Mouse (Mus musculus) cortical plate, adult 2 months (tissue): ENCODE data around the gene Rcor2. TPM values are rescaled to one million over a fixed set of nuclear protein-coding genes. Genes with fewer than 3 reads are reported as not detected.

ENCODE experiments used
- H3K27ac ChIP-seq: fragments of 200-500 bp; 2 replicates; pipeline ENCODE4 v1.5.1; 2012; ENCODE audit warnings: low read length, control low read depth, inconsistent platforms; ENCODE audit not compliant: insufficient read depth
- H3K4me1 ChIP-seq: fragments of 200-500 bp; 2 replicates; pipeline ENCODE4 v1.6.1; 2011; ENCODE audit warnings: low read length; ENCODE audit not compliant: control insufficient read depth, insufficient read depth
- H3K4me3 ChIP-seq: fragments of 200-500 bp; 2 replicates; pipeline ENCODE4 v1.5.1; 2011; ENCODE audit warnings: mild to moderate bottlenecking, low read length, control low read depth; ENCODE audit not compliant: insufficient read depth
- CTCF ChIP-seq: fragments of 200-500 bp; IDR thresholded peaks from 2 replicates; pipeline ENCODE4 v1.5.1; 2011; ENCODE audit warnings: mild to moderate bottlenecking, control low read depth, low read length; ENCODE audit not compliant: insufficient read depth; ENCODE audit errors: extremely low read depth
- POLR2A ChIP-seq: fragments of 200-500 bp; IDR thresholded peaks from 2 replicates; pipeline ENCODE4 v1.6.1; 2011; ENCODE audit warnings: mild to moderate bottlenecking, low read length, control low read depth; ENCODE audit not compliant: insufficient read depth; ENCODE audit errors: extremely low read depth
- polyA plus RNA-seq: library from polyadenylated mRNA; depleted of rRNA; stranded (reverse); fragments of >200 nt; gene quantifications from 2 replicates; pipeline ENCODE4 v1.2.3, GENCODE M21; 2012

The Rcor2 gene
- polyA plus RNA-seq, 1 experiment, result 18.9 TPM

GRCm38 (mm10) chr19:7262592-7262991 is 4.5 kb upstream of the Rcor2 start:
- Histone ChIP-seq H3K4me3 (no peak overlapping the region), H3K27ac (no peak overlapping the region), H3K4me1 (no peaks in the 10 kb centered on the region; the same call in 1 of the 2 replicates)
- TF ChIP-seq CTCF, result no peak
- no peak for TF ChIP-seq POLR2A

GRCm38 (mm10) chr19:7264088-7264765 is 2.9 kb upstream of the Rcor2 start:
- H3K27ac ChIP-seq, result no peak overlapping the region
- TF ChIP-seq POLR2A (no peak), CTCF (peak; percentile 85)
- H3K4me3 ChIP-seq, result no peak overlapping the region
- no peaks in the 10 kb centered on the region; the same call in 1 of the 2 replicates for H3K4me1 ChIP-seq

DNA sequence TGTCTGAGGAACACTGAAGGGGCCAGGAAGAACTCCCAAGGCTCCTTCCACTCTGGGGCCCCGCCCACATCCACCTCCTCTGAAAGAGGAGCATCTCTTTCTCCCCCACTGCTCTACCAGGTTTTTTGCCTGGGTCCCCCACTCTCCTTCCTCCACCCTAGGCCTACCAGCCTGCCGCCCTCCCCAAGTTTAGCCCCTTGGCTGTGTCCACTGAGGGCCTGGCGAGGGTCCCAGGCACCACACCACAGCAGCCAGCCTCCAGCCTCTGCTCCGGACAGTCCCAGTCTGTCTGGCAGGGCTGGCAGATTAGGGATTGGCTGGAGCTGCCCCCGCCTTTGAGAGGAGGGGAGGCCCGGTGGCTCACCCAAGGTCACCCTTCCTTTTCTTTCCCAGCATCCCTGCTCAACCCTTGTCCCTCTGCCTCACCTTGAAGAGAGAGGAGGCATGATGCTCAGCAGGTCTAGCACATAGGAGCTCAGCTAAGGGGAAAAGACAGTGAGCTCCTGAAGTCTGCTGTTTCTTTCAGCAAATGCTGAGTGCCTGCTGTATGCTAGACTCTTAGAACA is 2.3 kb upstream of the Rcor2 start:
- Histone ChIP-seq H3K27ac (0 out of 2 replicates have a peak overlapping the region, but pooled peaks have one; percentile 33), H3K4me3 (no peak overlapping the region), H3K4me1 (no peaks in the 10 kb centered on the region; the same call in 1 of the 2 replicates)
- no peak for TF ChIP-seq CTCF
- no peak for TF ChIP-seq POLR2A

GRCm38 (mm10) chr19:7265478-7266191 is 1.5 kb upstream of the Rcor2 start:
- TF ChIP-seq POLR2A (no peak), CTCF (no peak)
- 0 out of 2 replicates have a peak overlapping the region, but pooled peaks have one; percentile 33 for H3K27ac ChIP-seq
- H3K4me1 ChIP-seq, result no peaks in the 10 kb centered on the region; the same call in 1 of the 2 replicates
- no peak overlapping the region for H3K4me3 ChIP-seq

GRCm38 (mm10) chr19:7266421-7266831 is 699 bp upstream of the Rcor2 start:
- no peaks in the 10 kb centered on the region; the same call in 1 of the 2 replicates for H3K4me1 ChIP-seq
- H3K27ac ChIP-seq, result no peak overlapping the region
- TF ChIP-seq POLR2A (no peak), CTCF (no peak)
- no peak overlapping the region for H3K4me3 ChIP-seq

- Histone ChIP-seq H3K4me1 (no peaks in the 10 kb centered on the region; the same call in 1 of the 2 replicates), H3K27ac (peak overlapping the region; percentile 44; the same call in 1 of the 2 replicates), H3K4me3 (peak overlapping the region; percentile 57)
- TF ChIP-seq POLR2A (no peak), CTCF (no peak)
These were observed 926 bp downstream of the Rcor2 start for GRCm38 (mm10) chr19:7267781-7268721.

DNA sequence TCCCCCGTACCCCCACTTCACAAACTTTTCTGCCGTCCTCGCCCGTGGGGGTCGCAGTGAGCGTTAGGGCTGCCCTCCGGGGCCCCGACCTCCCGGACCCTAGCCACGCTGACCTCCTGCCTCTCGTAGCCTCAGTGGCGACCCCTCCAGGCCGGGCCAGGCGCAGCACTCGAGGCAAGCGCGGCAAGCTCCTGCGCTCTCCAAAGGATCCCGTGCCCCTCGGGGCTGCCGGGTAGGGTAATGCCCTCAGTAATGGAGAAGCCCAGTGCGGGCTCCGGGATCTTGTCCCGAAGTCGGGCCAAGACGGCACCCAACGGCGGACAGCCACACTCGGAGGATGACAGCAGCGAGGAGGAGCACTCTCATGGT is 1.6 kb downstream of the Rcor2 start:
- H3K27ac ChIP-seq, result 0 out of 2 replicates have a peak overlapping the region, but pooled peaks have one; percentile 44
- peak; percentile 23 for TF ChIP-seq CTCF
- TF ChIP-seq POLR2A, result no peak
- no peaks in the 10 kb centered on the region; the same call in 1 of the 2 replicates for H3K4me1 ChIP-seq
- peak overlapping the region; percentile 57 for H3K4me3 ChIP-seq

DNA sequence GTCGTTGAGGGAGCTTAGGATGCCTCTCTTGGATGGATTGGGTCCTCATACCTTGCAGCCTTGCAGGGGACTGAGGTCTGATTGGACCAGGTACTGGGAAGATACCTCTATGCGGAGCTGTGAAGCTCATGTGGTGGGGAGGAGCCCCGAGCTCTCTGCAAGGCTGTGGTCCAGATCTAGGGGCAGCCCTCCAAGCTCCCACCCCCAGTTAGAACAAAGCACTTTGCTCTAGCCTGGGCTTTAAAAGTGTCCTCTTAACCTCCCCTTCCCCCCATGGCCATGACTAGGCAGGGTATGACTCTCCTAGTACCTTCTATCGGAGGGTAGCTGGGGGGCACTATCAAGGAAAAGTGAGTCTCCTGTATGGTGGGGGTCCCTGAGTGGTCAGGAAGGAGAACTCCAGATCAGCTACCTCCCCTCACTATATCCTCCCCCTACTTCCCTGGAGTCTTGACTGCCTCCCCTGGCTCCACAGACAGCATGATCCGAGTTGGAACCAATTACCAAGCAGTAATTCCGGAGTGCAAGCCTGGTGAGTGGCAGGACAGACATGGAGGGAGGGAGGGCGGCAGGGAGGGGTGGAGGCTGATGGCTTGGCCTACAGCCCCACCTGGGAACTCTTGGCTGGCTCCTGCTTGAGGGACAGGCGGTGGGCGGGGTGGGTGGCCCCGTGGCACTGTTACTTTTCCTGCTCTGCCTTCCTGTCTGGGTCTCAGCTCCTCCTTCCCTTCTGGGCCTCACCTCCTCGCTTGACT is 2.3 kb downstream of the Rcor2 start:
- H3K27ac ChIP-seq, result no peak overlapping the region
- H3K4me1 ChIP-seq, result no peaks in the 10 kb centered on the region; the same call in 1 of the 2 replicates
- TF ChIP-seq POLR2A, result peak; percentile 27; the same call in 1 of the 2 replicates
- TF ChIP-seq CTCF, result no peak

More for the DNA sequence above, 2.3 kb downstream of the Rcor2 start:
- H3K4me3 ChIP-seq, result peak overlapping the region; percentile 57
